16 mouse cellular contexts compared by ENCODE assay signal in the genomic region with DNA sequence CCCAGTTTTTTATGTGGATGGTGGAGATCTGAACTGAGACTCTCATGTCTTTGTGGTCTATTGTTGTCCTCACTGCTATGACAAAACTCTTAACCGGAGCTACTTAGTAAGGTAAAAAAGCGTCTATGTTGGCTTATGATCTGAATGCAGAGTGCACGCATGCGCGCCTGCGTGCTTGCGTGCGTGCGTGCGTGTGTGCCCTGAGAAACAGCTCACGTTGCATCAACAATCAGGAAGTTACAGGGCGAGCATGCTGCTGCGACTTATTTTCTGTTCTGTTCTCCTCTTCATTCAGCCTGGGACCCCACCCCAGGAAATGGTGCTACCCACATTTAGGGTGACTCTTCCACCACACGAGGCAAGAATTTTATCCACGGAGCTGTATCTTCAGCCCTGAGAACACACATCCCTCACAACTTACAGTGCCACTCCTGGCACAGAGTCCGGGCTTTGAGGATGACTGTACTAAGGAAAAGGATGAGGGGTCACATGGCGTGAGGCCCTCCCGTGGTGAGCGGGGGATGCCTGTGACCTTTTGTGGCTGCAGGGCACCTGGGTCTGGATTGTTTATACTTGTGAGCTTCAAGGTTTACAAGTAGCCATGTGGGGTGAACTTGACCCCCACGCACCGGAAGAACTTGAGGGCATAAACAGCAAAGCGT.
A peak's percentile ranks its signal among the peaks of the same experiment; 100 is the strongest.
DNase-seq lines count a peak whose midpoint lies in the region; ATAC-seq lines count a peak whose summit lies in the region.
"Had no signal": no experiment of that assay in that cellular context is flagged by ENCODE, and none has a peak within 500 bp of the region (broad histone marks: within the 10 kb centered on the region; RNA-seq: fewer than 3 reads in every experiment).

No protein-coding gene starts in this region.

- 0 out of 2 replicates have a peak, but pooled peaks have one; percentile 34 for ATAC-seq in lung, embryonic 16.5 days (ENCODE audit: low read depth)
- peak; percentile 28; the same call in 1 of the 2 replicates for ATAC-seq in intestine, embryonic 14.5 days (replicated peaks; ENCODE audit: low FRiP score, low TSS enrichment, low read depth)
- ATAC-seq in neural tube, embryonic 13.5 days (ENCODE audit: low read depth), result no peak
- no peak for ATAC-seq in midbrain, embryonic 11.5 days (ENCODE audit: low FRiP score)
- ATAC-seq: midbrain, embryonic 16.5 days had no signal

- H3K36me3 ChIP-seq in lung, embryonic 16.5 days (ENCODE audit: control insufficient read depth, insufficient read depth, low read length), result no peaks in the 10 kb centered on the region
- H3K36me3 ChIP-seq in intestine, embryonic 14.5 days (ENCODE audit: control insufficient read depth, insufficient read depth, low read length), result no peaks in the 10 kb centered on the region
- no peaks in the 10 kb centered on the region for H3K36me3 ChIP-seq in neural tube, embryonic 13.5 days
- no peaks in the 10 kb centered on the region for H3K36me3 ChIP-seq in midbrain, embryonic 11.5 days (ENCODE audit: control insufficient read depth, insufficient read depth, low read length)
- H3K36me3 ChIP-seq: G1E; lung, embryonic 15.5 days; stomach, embryonic 15.5 days had no signal

- no peaks in the 10 kb centered on the region for H3K4me1 ChIP-seq in lung, embryonic 16.5 days (replicated peaks; ENCODE audit: control insufficient read depth, insufficient read depth, low read length)
- H3K4me1 ChIP-seq in intestine, embryonic 14.5 days (replicated peaks; ENCODE audit: control insufficient read depth, insufficient read depth, low read length), result peaks cover 5% of the 10 kb centered on the region; the same call in 1 of the 2 replicates
- H3K4me1 ChIP-seq in neural tube, embryonic 13.5 days (replicated peaks), result peaks cover 19% of the 10 kb centered on the region
- no peaks in the 10 kb centered on the region; the same call in 1 of the 2 replicates for H3K4me1 ChIP-seq in midbrain, embryonic 11.5 days (ENCODE audit: control insufficient read depth, insufficient read depth, low read length)

- no peak overlapping the region for H3K27ac ChIP-seq in lung, embryonic 16.5 days (ENCODE audit: low read length)
- peak overlapping the region; percentile 34; the same call in 1 of the 2 replicates for H3K27ac ChIP-seq in intestine, embryonic 14.5 days (ENCODE audit: low read depth)
- no peak overlapping the region for H3K27ac ChIP-seq in neural tube, embryonic 13.5 days (replicated peaks)
- no peak overlapping the region for H3K27ac ChIP-seq in midbrain, embryonic 11.5 days (ENCODE audit: low read depth, low read length)
- H3K27ac ChIP-seq: stomach, embryonic 15.5 days had no signal

- H3K4me2 ChIP-seq in lung, embryonic 16.5 days (ENCODE audit: low read depth, low read length), result no peak overlapping the region
- no peak overlapping the region for H3K4me2 ChIP-seq in intestine, embryonic 14.5 days (ENCODE audit: low read length)
- 0 out of 2 replicates have a peak overlapping the region, but pooled peaks have one; percentile 4 for H3K4me2 ChIP-seq in neural tube, embryonic 13.5 days
- no peak overlapping the region for H3K4me2 ChIP-seq in midbrain, embryonic 11.5 days
- H3K4me2 ChIP-seq: lung, embryonic 15.5 days; stomach, embryonic 15.5 days had no signal

- H3K27me3 ChIP-seq in lung, embryonic 16.5 days (ENCODE audit: control insufficient read depth, insufficient read depth, low read depth, low read length), result no peaks in the 10 kb centered on the region
- H3K27me3 ChIP-seq in intestine, embryonic 14.5 days (replicated peaks; ENCODE audit: control insufficient read depth, insufficient read depth, low read length), result no peaks in the 10 kb centered on the region
- H3K27me3 ChIP-seq in neural tube, embryonic 13.5 days, result no peaks in the 10 kb centered on the region
- H3K27me3 ChIP-seq in midbrain, embryonic 11.5 days (ENCODE audit: control insufficient read depth, insufficient read depth, low read length), result no peaks in the 10 kb centered on the region
- H3K27me3 ChIP-seq: lung, embryonic 15.5 days; stomach, embryonic 15.5 days had no signal

- no peaks in the 10 kb centered on the region for H3K9me3 ChIP-seq in lung, embryonic 16.5 days (ENCODE audit: control insufficient read depth, low read length)
- H3K9me3 ChIP-seq in intestine, embryonic 14.5 days (ENCODE audit: control insufficient read depth, low read length), result no peaks in the 10 kb centered on the region
- H3K9me3 ChIP-seq in neural tube, embryonic 13.5 days, result no peaks in the 10 kb centered on the region
- H3K9me3 ChIP-seq in midbrain, embryonic 11.5 days (ENCODE audit: control insufficient read depth, low read length), result no peaks in the 10 kb centered on the region
- H3K9me3 ChIP-seq: G1E; lung, embryonic 15.5 days; stomach, embryonic 15.5 days had no signal

- peak; percentile 43 for DNase-seq in embryo, embryonic 10 days (ENCODE audit: low spot score)
- DNase-seq in embryo, embryonic 11 days, result no peak
- DNase-seq in lung, adult 18-20 months, result no peak
- DNase-seq in intestine, embryonic 14.5 days (ENCODE audit: low spot score), result no peak
- DNase-seq in left cerebral cortex, adult 11 months (ENCODE audit: low spot score), result no peak
- DNase-seq in midbrain, embryonic 11.5 days (ENCODE audit: low spot score, missing footprints), result no peak
- DNase-seq: cerebellum, adult 9-10 months; heart, adult 18-20 months; heart, postnatal 36 days; right cerebral cortex, postnatal 25 days had no signal

- H3K9ac ChIP-seq in lung, embryonic 16.5 days (ENCODE audit: low read length), result no peak overlapping the region
- H3K9ac ChIP-seq in intestine, embryonic 14.5 days (ENCODE audit: low read length), result no peak overlapping the region
- H3K9ac ChIP-seq in neural tube, embryonic 13.5 days, result no peak overlapping the region
- no peak overlapping the region for H3K9ac ChIP-seq in midbrain, embryonic 11.5 days (ENCODE audit: low read length)
- H3K9ac ChIP-seq: lung, embryonic 15.5 days; stomach, embryonic 15.5 days had no signal

- H3K4me3 ChIP-seq in lung, embryonic 16.5 days (ENCODE audit: low read length), result no peak overlapping the region
- H3K4me3 ChIP-seq in intestine, embryonic 14.5 days (ENCODE audit: low read depth, low read length), result no peak overlapping the region
- no peak overlapping the region for H3K4me3 ChIP-seq in neural tube, embryonic 13.5 days
- no peak overlapping the region for H3K4me3 ChIP-seq in midbrain, embryonic 11.5 days (ENCODE audit: low read depth, low read length)
- H3K4me3 ChIP-seq: lung, embryonic 15.5 days; stomach, embryonic 15.5 days had no signal

- 71% methylated on average over 22 of the region's 22 CpGs for WGBS in lung, embryonic 16.5 days
- WGBS in intestine, embryonic 14.5 days, result 68% methylated on average over 22 of the region's 22 CpGs
- WGBS in neural tube, embryonic 13.5 days, result 80% methylated on average over 22 of the region's 22 CpGs
- 85% methylated on average over 22 of the region's 22 CpGs for WGBS in midbrain, embryonic 11.5 days

Comparison
In these comparisons a context has a peak if more than half of its experiments do, and no peak if none do; other contexts are left out.
1. ATAC-seq: peak in lung, embryonic 16.5 days (single experiment) and intestine, embryonic 14.5 days (single experiment); none in neural tube, embryonic 13.5 days (single experiment) and midbrain, embryonic 11.5 days (single experiment).